Mouse (Mus musculus) testis, adult 2 months (tissue): ENCODE data around the gene Casp9. TPM values are rescaled to one million over a fixed set of nuclear protein-coding genes. Genes with fewer than 3 reads are reported as not detected.
A peak's percentile ranks its signal among the peaks of the same experiment; 100 is the strongest.

ENCODE experiments used
- H3K27ac ChIP-seq: fragments of 200-500 bp; 2 replicates; pipeline ENCODE4 v1.5.1; 2012; ENCODE audit warnings: low read depth, low read length; ENCODE audit not compliant: control insufficient read depth, insufficient read depth
- H3K27me3 ChIP-seq: fragments of 200-500 bp; 2 replicates; pipeline ENCODE4 v1.6.1; 2012; ENCODE audit warnings: mild to moderate bottlenecking, low read length, moderate library complexity; ENCODE audit not compliant: control insufficient read depth, insufficient read depth
- H3K36me3 ChIP-seq: fragments of 200-500 bp; 2 replicates; pipeline ENCODE4 v1.6.1; 2012; ENCODE audit warnings: mild to moderate bottlenecking, low read length; ENCODE audit not compliant: control insufficient read depth, insufficient read depth
- H3K4me1 ChIP-seq: fragments of 200-500 bp; 2 replicates; pipeline ENCODE4 v1.6.1; 2012; ENCODE audit warnings: low read length; ENCODE audit not compliant: control insufficient read depth, insufficient read depth
- H3K4me3 ChIP-seq: fragments of 200-500 bp; 2 replicates; pipeline ENCODE4 v1.5.1; 2012; ENCODE audit warnings: low read depth, mild to moderate bottlenecking, low read length, moderate library complexity, mixed read lengths; ENCODE audit not compliant: control insufficient read depth
- CTCF ChIP-seq: fragments of 200-500 bp; IDR thresholded peaks from 2 replicates; pipeline ENCODE4 v1.5.1; 2012; ENCODE audit warnings: low read depth, mild to moderate bottlenecking, inconsistent platforms, low read length, moderate library complexity; ENCODE audit not compliant: control insufficient read depth, insufficient read depth, insufficient replicate concordance
- POLR2A ChIP-seq: fragments of 200-500 bp; IDR thresholded peaks from 2 replicates; pipeline ENCODE4 v1.6.1; 2012; ENCODE audit warnings: low read depth, mild to moderate bottlenecking, inconsistent platforms, low read length, moderate library complexity; ENCODE audit not compliant: control insufficient read depth
- polyA plus RNA-seq: library from polyadenylated mRNA; depleted of rRNA; stranded (reverse); fragments of >200 nt; gene quantifications from 2 replicates; pipeline ENCODE4 v1.2.3, GENCODE M21; 2012

Casp9 gene
- polyA plus RNA-seq, 1 experiment = 7.8 TPM

GRCm38 (mm10) chr4:141858501-141858900 is 65.1 kb downstream of the Casp9 start:
- TF ChIP-seq CTCF = no peak
- TF ChIP-seq POLR2A = no peak
- H3K4me1 ChIP-seq = peaks cover 13% of the 10 kb centered on the region
- H3K27ac ChIP-seq = no peak overlapping the region
- no peaks in the 10 kb centered on the region for H3K36me3 ChIP-seq
- H3K27me3 ChIP-seq = no peaks in the 10 kb centered on the region
- H3K4me3 ChIP-seq = no peak overlapping the region

DNA sequence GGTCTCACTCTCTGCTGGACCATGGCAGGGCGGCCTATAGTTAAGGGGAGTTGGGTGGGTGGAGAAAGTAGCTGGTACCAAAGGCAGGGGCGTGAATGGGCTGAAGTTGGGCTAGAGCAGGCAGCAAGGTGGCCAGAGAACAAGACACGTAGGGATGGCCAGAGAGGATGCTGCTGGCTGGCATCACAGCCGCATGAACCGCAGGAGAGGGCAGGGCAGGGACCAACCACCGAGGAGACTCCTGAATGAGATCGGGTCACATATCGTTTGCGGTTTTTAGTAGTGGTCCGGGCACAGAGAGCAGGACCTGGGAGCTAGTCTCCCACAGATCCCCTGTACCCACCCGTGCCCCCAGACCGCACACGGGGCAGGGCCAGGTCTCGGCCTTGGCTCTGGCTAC is 65.9 kb downstream of the Casp9 start:
- peaks cover 13% of the 10 kb centered on the region for H3K4me1 ChIP-seq
- H3K27me3 ChIP-seq = no peaks in the 10 kb centered on the region
- no peaks in the 10 kb centered on the region for H3K36me3 ChIP-seq
- TF ChIP-seq CTCF (no peak), POLR2A (no peak)
- H3K27ac ChIP-seq = no peak overlapping the region
- no peak overlapping the region for H3K4me3 ChIP-seq

DNA sequence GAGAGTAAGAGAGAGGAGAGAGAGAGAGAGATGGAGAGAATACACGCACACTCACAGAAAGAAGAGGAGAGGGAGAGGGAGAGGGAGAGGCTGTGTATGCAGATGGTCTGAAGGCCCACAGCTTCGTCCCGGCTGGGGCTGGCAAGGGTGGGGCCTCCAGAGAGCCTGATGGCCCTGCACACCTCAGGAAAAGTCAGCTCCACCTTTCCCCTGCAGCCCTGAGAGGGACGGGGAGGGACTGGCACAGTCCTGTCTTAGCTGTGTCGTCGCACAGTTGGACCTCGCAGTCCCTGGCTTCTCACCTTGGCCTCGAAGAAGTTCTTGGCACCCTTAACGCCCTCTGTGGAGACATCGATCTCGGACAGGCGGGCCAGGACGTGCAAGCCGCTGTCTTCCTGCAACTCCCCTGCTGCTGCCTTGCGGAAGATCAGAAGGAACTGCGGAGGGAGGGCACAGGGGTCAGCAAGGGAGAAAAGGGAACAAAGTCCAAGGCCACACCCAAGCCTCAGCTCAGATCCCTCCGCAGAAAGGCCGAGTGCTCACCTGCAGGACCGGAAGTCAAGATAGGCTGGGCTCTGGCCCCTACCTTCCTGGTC is 66.9 kb downstream of the Casp9 start:
- Histone ChIP-seq H3K27me3 (no peaks in the 10 kb centered on the region), H3K36me3 (no peaks in the 10 kb centered on the region), H3K4me1 (peaks cover 12% of the 10 kb centered on the region), H3K27ac (no peak overlapping the region), H3K4me3 (no peak overlapping the region)
- TF ChIP-seq CTCF (no peak), POLR2A (no peak)

GRCm38 (mm10) chr4:141861591-141862295 is 68.3 kb downstream of the Casp9 start:
- peak overlapping the region; percentile 21; the same call in 1 of the 2 replicates for H3K27ac ChIP-seq
- H3K4me3 ChIP-seq = no peak overlapping the region
- H3K27me3 ChIP-seq = no peaks in the 10 kb centered on the region
- peaks cover 11% of the 10 kb centered on the region for H3K4me1 ChIP-seq
- no peaks in the 10 kb centered on the region for H3K36me3 ChIP-seq
- TF ChIP-seq CTCF (no peak), POLR2A (no peak)

- Histone ChIP-seq H3K27ac (no peak overlapping the region), H3K4me3 (no peak overlapping the region), H3K36me3 (no peaks in the 10 kb centered on the region), H3K4me1 (peaks cover 3% of the 10 kb centered on the region), H3K27me3 (no peaks in the 10 kb centered on the region)
- no peak; the same call in 1 of the 2 replicates for TF ChIP-seq POLR2A
- TF ChIP-seq CTCF = no peak
Measured at GRCm38 (mm10) chr4:141862867-141863266, 69.5 kb downstream of the Casp9 start.

DNA sequence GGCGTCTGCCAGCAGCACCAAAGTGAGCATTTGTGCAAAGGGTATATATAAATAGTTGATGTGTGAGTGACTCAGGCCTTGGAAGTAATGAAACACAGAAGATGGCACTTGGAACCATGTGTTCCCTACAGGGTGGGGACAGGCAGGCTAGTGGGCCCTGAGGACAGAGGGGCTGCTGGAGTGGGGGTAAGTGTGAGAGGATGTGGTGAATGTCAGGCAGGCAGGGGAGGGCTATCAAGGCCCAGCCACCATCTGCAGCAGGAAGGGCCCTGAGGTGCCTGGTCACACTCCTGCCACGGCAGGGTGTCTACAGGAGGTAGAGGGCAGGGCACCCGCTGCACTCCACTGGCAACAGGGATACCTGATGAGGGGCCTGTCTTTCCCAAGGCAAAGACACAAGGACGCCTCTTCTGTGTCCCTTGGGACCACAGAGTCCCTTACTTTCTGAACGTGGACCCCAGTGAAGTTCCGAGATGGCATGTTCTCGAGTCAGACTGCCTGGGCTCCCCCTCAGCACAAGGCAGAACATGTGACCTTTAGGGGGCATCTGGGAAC is 70.4 kb downstream of the Casp9 start:
- no peak overlapping the region for H3K4me3 ChIP-seq
- peaks cover 3% of the 10 kb centered on the region for H3K4me1 ChIP-seq
- no peaks in the 10 kb centered on the region for H3K36me3 ChIP-seq
- H3K27ac ChIP-seq = peak overlapping the region; percentile 3; the same call in 1 of the 2 replicates
- H3K27me3 ChIP-seq = no peaks in the 10 kb centered on the region
- no peak for TF ChIP-seq POLR2A
- TF ChIP-seq CTCF = no peak

DNA sequence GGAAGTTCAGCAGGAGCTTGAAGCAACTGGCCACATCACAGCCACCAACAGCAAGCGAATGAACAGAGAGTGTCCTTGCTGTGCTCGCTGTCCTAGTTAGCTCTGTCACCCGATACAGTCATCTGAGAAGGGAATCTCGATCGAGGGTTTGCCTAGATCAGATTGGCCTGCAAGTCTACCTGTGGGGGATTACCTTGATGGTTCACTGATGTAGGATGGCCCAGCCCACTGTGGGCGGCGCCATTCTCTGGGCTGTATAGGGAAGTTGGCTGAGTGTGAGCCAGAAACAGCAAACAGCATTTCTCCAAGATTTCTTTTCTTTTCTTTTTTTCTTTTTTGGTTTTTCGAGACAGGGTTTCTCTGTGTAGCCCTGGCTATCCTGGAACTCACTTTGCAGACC is 71.1 kb downstream of the Casp9 start:
- Histone ChIP-seq H3K27me3 (no peaks in the 10 kb centered on the region), H3K4me3 (no peak overlapping the region), H3K27ac (no peak overlapping the region), H3K4me1 (peaks cover 3% of the 10 kb centered on the region), H3K36me3 (no peaks in the 10 kb centered on the region)
- TF ChIP-seq POLR2A = no peak
- TF ChIP-seq CTCF = no peak
